Mouse (Mus musculus) left cerebral cortex, adult 9 months (tissue): ENCODE results near the gene Umod.

Experiments used
- DNase-seq, 2 experiments: peaks; one replicate each; pipeline ENCODE4 v3.0.0; 2022; ENCODE audit warnings: low spot score in 2 of 2

Gene Umod

DNA sequence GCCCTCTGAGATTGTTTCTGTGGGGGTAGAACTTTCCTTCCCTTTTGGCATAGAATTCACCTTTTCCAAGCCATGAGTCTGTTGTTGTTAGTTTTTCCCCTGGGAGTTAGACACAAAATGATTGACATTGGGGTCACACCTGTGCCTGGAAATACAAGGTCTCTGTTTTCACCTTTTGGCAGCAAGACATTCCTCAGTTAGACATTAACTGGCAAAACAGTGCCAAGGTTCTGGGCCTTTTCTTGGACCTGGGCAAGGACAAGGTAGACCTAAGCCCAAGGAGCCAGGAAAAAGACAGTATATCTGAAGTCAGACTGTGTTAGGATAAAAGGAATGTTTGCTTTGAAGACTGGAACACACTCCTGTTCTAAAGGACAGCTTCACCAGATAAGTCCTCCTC lies at the start of gene Umod:
Gene Umod, minus strand, starts transcription at position 27 of the 400 bp plus-strand sequence.
- DNase-seq, result no peak

DNA sequence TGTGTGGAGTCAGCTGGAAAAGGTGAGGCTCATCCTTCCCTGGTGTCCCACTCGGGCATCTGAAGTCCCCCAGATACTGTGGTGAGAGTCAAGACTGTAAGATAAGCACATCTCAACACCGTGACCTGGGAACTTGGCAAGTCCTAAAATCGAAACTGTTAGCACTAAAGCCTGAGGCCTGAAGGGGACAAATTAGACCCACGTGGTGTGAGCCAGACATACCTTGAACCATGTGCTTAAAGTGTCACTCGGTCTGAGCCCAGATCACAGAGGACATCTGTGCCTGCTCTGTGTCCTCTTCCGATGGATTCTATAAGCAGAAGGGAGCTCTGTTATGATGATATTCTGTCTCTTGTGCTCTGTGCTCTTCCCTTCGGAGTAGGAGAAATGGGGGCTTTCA lies 49.5 kb upstream of the Umod start:
- no peak for DNase-seq

DNA sequence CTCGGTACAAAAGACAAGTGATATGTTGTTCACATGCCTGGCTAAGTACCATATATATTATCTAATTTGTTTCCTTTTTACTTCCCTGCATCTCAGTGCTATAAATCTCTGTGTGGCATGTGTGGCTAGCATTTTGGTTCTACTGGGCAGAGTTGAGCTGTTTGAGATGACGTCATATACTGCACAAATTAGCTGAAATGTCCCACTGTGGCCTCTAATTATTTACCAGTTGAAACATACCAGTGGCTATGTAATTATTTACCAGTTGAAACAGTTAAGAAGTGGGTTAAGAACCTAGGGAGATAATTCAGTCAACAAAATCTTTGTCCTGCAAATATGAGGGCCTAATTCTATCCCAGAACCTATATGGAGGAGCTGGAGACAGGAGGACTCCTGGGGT lies 48.5 kb upstream of the Umod start:
- no peak for DNase-seq

DNA sequence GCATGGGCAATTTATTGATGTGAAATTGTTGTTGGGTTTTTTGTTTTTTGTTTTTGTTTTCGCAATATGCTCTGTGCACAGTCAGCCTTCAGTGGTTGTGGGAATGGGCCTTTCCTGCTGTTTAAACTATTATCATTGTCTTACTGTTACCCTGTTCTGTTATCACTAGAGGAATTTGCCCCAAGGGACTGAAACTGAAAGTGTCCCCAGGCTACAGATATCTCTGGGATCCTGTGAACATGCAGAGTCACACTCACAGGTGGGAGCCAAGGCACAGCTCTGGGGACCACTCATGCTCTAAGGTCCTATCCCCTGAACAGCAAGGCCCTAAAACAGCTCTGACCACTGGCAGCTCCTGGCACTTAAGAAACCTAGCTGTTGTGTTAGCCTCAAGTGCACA lies 48.1 kb upstream of the Umod start:
- no peak for DNase-seq

DNA sequence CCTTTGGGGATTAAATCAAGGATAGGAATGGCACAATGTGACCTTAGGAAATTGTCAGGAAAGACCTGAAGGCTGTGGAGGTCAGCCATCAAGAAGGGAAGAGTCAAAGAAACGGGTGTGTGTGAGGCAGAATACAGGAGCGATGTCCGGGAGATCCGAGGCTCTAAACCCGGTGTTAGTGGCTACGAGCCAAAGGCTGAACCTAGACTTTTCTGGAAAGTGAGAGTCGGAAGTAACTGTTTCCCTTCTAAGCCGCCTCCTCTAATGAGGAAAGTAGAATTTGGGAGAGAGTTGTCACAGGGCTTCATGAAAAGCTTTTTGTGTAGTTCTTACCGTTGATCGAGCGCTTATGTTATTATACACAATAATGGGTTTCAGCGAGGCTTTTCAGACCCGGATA lies 47.4 kb upstream of the Umod start:
- DNase-seq, result no peak

DNA sequence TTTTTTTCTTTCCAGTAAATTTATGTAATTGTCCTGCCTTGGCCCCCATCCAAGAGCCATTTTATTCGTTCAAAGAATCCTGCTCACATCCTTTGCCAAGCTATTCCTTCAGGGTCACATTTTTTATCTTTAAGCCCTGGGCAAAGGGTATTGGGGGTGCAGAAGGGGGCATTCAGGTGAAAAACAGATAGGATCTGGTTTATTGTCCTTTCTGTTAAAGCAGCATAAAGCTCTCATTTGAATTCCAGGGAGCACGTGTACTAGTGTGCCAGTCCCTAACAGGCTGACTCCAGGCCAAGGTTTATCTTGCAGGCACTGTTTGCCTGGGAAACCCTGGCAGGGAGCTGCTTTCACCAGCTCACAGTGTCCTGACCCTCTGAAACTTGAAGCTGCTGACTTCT lies 46.8 kb upstream of the Umod start:
- no peak for DNase-seq

DNA sequence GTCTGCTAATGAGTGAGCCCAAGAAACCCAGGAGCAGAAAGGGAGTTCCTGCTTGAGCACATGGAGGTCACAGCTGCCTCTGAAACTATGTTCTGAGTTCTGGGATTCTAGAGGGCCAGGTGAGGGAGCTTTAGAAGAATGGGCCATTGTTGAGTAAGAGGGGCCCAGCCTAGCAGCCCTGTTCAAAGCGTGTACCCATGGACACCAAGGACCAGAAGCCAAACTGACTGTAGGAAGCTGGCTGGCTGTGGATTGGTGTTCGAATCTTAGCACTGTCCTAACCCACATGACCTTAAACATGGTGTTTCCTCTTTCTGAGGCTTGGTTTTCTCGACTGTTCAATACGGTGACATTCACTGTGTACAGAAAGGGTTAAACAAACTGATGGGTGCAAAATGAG lies 44.3 kb upstream of the Umod start, which contains the start of gene Pdilt:
Gene Pdilt, minus strand, starts transcription at position 101 of the 400 bp plus-strand sequence.
- DNase-seq, result no peak

DNA sequence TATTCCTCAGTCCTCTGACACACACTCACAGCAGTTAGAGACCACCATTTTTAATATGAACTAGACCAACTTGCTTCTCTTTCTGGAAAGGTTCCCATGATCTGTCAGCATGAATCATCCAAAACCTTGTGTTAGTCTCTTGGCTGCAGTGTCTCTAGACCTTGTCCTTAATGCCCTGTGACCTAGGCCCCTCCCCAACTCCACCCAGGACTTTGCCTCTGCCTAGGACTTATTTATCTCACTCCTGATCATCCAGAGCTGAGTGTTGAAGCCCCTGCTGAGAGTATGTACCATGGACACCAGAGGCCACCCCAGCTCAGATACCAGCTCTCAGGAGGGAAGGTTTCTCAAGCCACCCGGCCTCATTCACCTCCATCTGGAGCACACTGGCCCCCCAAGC lies 43.3 kb upstream of the Umod start:
- no peak for DNase-seq

DNA sequence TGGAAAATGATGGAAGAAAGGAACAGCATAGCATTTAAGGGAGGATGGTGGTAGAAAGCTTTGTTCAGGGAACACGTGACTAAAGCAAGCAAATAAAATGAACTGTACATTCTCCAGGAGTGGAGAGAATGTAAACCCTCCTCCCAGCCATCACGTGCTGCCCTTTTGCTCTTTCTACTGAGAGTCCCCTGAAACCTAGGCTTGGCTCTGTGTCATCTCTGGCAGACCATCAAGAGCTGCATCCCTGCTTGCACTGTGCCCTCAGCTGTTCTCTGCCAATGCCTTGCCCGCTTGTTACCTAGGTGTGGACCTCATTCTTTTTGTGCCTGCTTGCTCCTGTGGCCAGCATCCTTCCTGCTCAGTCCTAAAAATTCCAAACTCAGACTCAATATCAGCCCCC lies 42.7 kb upstream of the Umod start:
- DNase-seq, result no peak

DNA sequence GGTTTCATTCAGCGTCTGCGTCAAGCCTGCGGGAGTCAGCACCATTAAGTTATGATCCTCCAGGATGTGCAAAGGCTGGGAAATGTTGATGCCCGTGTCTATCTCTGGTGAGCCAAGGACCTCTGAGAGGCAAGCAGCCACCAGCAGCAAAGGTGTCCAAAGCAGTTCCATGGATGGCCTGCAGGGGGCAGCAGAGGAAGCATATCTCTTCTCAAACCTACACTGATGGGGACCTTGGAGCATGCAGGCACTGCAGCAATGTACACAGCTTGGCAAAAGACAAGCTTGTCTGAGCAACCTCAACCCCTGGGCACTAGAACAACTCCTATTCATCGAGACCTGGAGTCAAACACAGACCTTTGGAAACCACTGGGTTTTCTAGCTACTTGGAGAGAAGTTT lies 40.6 kb upstream of the Umod start:
- DNase-seq, result peak; percentile 8 to 86

DNA sequence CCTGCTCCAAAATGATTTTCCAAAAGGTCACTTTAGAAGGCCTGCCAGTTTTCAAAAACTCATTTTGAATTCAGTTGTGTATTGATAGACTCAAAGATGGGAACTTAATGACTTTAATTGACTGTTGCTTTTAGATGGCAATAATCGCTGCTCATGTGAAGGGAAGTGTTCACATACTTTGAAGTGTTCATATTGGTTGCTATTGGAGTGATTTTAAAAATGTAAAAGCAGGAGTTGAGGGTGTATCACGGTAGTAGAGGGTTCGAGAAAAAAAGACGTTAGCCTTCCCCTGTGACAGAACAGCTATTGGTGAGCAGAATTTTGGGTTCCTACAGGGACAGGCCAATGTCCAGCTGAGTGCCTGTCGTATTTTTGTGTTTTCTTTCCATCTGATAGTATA lies 40.1 kb upstream of the Umod start, which contains the start of gene Acsm5:
Gene Acsm5, plus strand, starts transcription at position 301 of the 400 bp plus-strand sequence.
- no peak for DNase-seq

DNA sequence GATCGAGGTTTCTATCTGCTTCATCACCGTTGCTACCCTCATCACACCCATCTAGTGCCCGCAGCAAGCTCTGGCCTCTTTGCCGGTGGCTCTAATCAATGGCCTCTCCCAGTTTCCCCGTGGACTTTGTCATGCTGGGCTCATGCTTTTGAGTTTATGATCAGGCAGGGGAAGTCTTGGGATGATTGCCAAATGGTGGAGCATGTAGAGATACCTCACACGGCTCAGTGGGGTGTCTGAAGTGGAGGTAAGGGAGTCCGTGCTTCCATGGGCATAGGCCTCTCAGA lies 37.1 kb upstream of the Umod start:
- no peak for DNase-seq

DNA sequence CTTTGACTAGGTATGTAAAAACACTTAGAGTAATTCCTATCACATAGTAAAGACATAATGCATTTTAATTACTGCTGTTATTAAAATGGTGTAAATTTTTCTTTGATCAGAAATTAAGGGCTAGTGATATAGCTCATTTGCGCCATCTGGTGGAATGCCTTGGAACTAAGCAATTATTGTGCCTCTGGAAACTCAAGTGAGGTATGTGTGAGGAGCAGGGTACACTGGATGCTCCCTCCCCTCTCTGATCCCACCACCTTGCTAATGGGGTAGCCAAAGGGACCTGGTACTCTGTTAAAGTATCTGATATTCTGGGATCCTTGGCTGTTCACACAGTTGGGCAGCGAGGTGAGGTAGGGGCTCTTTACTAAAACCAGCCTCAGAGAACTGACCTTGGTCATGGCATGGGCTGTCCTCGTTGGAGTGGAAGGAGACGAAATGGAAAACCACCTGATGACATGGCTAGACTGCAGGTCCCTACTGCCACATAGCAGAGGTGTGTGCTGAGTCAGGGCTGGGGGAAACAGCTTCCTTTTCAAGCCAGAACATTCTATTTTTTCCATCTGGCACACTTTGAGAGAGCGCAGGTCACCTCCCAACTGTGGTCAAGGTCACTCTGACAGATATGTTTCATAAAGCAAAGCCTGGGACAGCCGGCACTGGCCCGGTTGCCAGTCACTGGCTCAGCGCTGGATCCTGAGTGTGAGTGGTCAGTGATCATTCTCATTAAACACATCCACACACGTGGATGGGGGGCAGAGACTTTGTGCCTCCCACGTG lies 36.6 kb upstream of the Umod start:
- DNase-seq, result peak in 1 of 2 experiments; percentile 65

DNA sequence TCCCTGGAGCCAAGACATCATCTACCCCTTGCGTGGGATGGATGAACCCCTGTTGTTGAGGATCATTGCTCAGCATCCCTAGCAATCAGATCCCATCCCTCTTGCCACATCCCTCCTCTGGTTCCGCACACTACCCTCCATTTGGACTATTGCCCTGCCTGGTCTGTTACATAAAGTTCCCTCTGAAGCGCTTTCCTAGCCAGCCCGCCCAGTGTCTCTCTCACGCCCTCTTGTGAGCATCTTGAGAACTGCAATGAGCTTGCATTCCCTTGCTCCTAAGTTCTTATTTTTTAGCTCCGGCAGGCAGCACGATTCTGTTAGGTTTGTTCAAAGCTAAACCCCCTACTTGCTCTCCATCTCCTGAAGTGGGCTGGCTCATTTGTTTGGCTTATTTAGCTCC lies 34.0 kb upstream of the Umod start:
- DNase-seq, result peak in 1 of 2 experiments; percentile 67

DNA sequence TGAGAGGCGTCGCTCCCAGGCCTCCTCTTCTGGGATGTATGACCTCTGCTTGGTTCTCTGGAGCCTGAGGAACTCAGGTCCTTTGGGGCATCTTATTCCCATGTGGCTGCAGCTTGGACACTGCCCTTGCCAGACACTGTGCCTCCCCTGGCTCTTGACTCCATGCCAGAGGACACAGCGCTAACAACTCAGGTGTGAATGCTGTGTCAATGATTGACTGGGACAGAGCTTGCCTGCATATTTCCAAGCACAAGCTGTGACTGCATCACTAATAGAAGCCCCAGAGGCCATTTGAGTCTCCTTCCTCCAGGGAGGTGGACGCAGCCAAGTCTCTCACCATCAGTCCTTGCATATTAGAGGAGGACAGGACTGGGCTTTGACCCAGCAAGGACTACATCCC lies 32.1 kb upstream of the Umod start:
- no peak for DNase-seq

DNA sequence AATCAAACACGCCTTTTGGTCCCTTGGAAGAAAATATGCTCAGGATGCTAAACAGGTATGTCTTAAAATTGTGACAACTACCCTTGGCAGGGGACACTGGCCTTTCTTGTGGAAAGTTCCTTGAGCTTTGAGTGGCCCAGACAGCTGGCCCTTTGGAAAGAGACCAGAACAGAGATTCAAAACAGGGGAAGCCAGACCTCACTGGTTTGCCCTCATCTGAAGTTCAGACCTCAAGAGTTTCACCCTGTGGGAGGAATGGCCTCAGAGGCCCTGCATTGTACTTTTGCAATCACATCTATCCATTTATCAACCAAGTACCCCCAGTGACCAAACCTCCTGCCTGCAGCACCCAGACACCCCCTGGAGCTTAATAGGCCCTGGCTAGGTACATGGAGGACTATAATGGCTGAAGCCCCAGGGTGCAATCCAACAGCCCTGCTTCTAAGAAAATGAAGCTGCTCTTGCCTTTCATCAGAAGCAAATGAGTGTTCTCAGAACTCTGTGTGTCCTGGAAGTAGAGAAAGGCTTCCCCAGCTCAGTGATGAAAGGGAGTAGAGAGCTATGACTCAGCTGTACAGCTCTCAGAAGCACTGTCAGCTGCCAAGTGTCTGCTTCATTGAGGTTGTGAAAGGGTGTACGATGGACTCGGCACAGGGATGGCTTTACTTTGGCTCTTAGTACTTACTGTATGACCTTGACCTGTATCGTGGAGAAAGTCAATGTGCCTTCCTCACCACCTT lies 11.1 kb upstream of the Umod start:
- DNase-seq, result peak in 1 of 2 experiments; percentile 2

DNA sequence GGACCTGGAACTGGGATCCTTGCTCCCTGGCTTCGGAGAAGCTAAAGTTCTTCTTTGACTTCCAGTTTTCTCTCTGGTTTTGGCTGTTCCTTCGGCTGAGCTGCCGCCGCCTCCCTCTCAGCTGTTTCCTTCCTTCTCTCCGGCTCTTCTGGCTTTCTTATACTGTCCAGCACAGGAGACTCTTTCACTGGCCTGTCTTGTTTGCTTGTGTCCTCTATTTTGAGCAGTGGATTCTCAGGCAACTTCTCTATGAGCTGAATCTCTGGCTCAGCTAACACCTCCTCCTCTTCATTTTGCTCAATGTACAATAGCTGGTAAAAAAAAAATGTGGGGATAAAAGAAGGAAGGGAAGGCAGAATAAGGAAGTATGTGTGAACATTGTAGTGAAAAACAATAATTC lies 7.6 kb upstream of the Umod start:
- DNase-seq, result peak in 1 of 2 experiments; percentile 10

DNA sequence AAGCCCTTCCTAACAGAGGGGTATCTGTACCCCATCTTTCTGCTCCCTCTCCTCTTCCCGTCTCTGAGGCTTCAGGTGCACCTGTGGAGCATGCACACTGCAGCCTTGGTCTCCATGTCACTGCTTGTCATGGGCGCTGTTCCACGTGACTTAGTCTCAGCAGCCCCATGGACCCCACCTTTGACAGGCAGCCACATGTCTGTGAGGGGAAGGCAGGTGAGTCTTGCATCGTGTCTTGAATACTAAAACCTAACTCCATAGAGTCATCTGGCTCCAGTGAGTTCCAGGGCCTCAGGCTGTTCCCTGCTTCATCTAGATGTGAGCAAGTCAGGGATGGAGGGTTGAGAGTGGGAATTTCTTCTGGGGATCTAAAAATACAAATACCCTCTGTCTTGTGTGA lies 5.1 kb upstream of the Umod start:
- DNase-seq, result no peak

DNA sequence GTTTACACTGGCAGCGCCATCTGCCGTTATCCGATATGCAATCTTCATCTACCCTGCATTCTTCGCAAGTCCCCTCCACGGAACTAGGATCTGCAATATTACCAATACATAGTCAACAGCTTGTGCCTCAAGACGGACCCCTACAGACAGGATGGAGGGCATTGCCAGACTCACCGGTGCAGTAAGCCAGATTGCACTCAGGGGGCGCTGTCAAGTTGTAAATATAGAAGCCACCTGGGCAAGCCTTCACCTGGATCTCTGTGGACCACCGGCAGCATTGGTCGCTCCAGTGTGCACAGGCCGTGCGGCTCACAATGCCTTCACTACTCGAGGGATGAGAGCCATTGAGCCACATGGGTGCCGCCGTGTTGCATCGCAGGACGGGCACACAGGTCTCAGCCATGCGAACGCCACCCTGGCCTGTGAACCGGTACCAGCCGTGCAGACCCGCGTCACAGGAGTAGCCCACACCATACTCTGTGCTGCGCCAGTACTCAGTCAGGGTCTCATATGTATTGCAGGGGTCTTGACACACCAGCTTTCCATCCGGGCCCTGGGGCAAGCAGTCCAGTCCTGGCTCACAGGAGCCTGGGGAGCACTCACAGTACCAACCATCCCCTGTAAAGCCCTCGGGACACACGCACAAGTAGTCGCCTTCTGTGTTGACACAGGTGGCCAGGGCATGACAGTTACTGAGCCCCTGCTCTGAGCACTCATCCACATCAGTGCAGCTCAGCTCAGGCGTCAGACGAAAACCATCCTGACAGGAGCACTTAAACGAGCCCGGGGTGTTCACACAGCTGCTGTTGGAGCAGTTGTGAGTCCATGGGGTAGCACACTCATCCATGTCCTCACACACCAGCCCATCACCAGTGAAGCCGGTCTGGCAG lies 2.3 kb downstream of the Umod start:
- no peak for DNase-seq

DNA sequence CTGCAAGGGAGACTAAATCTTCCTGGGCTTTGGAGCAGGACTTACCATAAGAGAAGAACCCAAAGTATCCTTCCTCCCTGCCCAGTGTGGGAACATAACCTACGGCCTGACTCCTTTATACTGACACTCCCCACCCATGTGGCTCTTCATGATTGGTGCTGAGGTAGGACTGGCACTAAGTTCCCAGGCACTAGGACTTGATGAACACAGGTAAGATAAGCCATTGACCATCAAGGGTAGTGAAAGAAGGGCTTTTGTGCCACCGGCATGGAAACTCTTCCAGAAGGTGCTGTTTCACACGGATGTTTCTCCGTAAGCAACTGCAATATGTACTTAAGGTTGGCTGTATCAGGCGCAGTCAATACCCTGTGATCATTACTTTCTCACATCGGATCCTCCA lies 19.9 kb downstream of the Umod start, which contains the start of gene Gp2:
Gene Gp2, minus strand, starts transcription at position 101 of the 400 bp plus-strand sequence.
- no peak for DNase-seq

DNA sequence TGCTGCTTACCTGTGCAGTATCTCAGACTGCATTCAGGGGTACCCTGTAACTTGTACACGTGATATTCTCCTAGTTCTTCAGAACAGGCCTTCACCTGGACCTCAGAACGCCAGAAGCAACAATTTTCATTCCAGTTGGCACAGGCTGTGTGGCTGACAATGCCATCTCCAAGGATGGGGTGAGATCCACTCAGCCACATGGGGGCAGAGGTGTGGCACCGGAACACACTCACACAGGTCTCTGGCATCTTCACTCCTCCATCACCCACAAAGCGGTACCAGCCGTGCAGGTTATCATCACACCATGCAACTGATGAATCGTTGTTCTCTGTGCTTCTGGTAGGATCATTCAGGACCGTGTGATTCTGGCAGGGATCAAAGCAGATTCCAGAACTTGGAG lies 24.9 kb downstream of the Umod start:
- no peak for DNase-seq

DNA sequence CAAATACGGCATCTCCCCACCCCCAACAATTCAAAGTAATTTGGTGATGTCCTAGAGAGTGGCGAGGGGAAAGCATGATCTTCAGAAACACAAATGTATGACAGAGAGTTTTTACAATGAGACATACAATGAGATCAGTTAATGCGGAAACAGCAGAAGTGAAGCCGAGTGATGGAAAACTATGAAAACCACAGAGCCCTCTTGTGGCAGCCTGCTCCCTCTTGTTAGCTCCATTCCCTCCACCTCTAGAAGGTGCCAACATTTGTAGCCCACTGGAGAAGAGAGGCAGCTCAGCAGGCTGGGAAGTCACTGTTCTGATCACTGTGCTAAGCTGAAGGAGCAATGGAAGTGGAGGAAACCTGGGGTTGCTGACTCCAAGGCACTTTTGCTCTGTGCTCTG lies 35.2 kb downstream of the Umod start:
- peak in 1 of 2 experiments; percentile 25 for DNase-seq
